Mouse (Mus musculus) hindbrain, postnatal 0 days (tissue): ENCODE results near the gene Adrb1. TPM values are rescaled to one million over a fixed set of nuclear protein-coding genes. Genes with fewer than 3 reads are reported as not detected.

Experiments used
- ATAC-seq: fragments of 200-750 bp; cut with Nextera tagmentation; 2 replicates; pipeline ENCODE4 v1.8.0; 2017; ENCODE audit warnings: mild to moderate bottlenecking, moderate TSS enrichment, moderate library complexity
- DNase-seq: peaks from one replicate; pipeline ENCODE4 v3.0.0-alpha.2; 2015; ENCODE audit warnings: low spot score
- H3K27ac ChIP-seq: fragments of 300-500 bp; sonication (generic); 2 replicates; pipeline ENCODE4 v1.5.1; 2014; ENCODE audit warnings: mild to moderate bottlenecking
- H3K27me3 ChIP-seq: fragments of 300-500 bp; sonication (generic); 2 replicates; pipeline ENCODE4 v1.6.1; 2014; ENCODE audit warnings: low read length, mixed read lengths; ENCODE audit not compliant: insufficient read depth
- H3K36me3 ChIP-seq: fragments of 300-500 bp; sonication (generic); 2 replicates; pipeline ENCODE4 v1.6.1; 2014; ENCODE audit warnings: low read length, mixed read lengths; ENCODE audit not compliant: insufficient read depth
- H3K4me1 ChIP-seq: fragments of 300-500 bp; sonication (generic); 2 replicates; pipeline ENCODE4 v1.6.1; 2014; ENCODE audit warnings: antibody characterized with exemption, low read length, mixed read lengths; ENCODE audit not compliant: insufficient read depth
- H3K4me2 ChIP-seq: fragments of 300-500 bp; sonication (generic); 2 replicates; pipeline ENCODE4 v1.6.1; 2014; ENCODE audit warnings: low read depth, mild to moderate bottlenecking, low read length, moderate library complexity, mixed read lengths
- H3K4me3 ChIP-seq: fragments of 300-500 bp; sonication (generic); 2 replicates; pipeline ENCODE4 v1.5.1; 2014; ENCODE audit warnings: low read length
- H3K9ac ChIP-seq: fragments of 300-500 bp; sonication (generic); replicated peaks from 2 replicates; pipeline ENCODE4 v1.6.1; 2014; ENCODE audit warnings: mild to moderate bottlenecking, low read length, moderate library complexity, mixed read lengths
- H3K9me3 ChIP-seq: fragments of 300-500 bp; sonication (generic); 2 replicates; pipeline ENCODE4 v1.6.1; 2016; ENCODE audit warnings: low read length, mixed read lengths
- CTCF ChIP-seq: IDR thresholded peaks from 2 replicates; pipeline ENCODE4 v1.5.1; 2016; ENCODE audit warnings: antibody characterized with exemption, control low read depth, low read depth
- WGBS: fragments of 180-500 bp; shearing (Covaris S2); extraction: QIAGEN DNeasy Blood & Tissue Kit; methylation state at CpG from one replicate; pipeline ENCODE4 v1.1.7; 2014; 5-methylcytosine and 5-hydroxymethylcytosine counted together
- polyA plus RNA-seq: library from polyadenylated mRNA; unstranded; fragments of >200 nt; fragmentation: Nextera tagmentation; extraction: Ambion mirVana; gene quantifications from 2 replicates; pipeline ENCODE4 v1.2.1, GENCODE M21; 2015
- total RNA-seq: library from RNA; depleted of rRNA; stranded (reverse); fragments of >200 nt; gene quantifications from 2 replicates; pipeline ENCODE4 v1.2.3, GENCODE M21; 2014

The Adrb1 gene
- total and polyA plus RNA-seq, 2 experiments from 2014 or later = 1.7 to 7.0 TPM

GRCm38 (mm10) chr19:56723331-56724125 is 1.5 kb downstream of the Adrb1 start:
- 2% methylated on average over 71 of the region's 71 CpGs for WGBS
- DNase-seq (peak; percentile 51), ATAC-seq (0 out of 2 replicates have a peak, but pooled peaks have one; percentile 21)
- Histone ChIP-seq H3K27me3 (peaks cover 7% of the 10 kb centered on the region), H3K27ac (no peak overlapping the region), H3K9ac (peak overlapping the region; percentile 65), H3K4me3 (peak overlapping the region; percentile 62), H3K4me2 (peak overlapping the region; percentile 89), H3K9me3 (no peaks in the 10 kb centered on the region), H3K4me1 (peaks cover 8% of the 10 kb centered on the region), H3K36me3 (no peaks in the 10 kb centered on the region)
- no peak for TF ChIP-seq CTCF

GRCm38 (mm10) chr19:56724126-56724597 is 2.2 kb downstream of the Adrb1 start:
- Histone ChIP-seq H3K4me1 (peaks cover 8% of the 10 kb centered on the region), H3K27ac (no peak overlapping the region)
- WGBS = 10% methylated on average over 13 of the region's 13 CpGs

GRCm38 (mm10) chr19:56727170-56727877 is 5.3 kb downstream of the Adrb1 start:
- Histone ChIP-seq H3K27me3 (peaks cover 7% of the 10 kb centered on the region), H3K4me3 (no peak overlapping the region), H3K9me3 (no peaks in the 10 kb centered on the region), H3K4me1 (peaks cover 4% of the 10 kb centered on the region), H3K27ac (no peak overlapping the region), H3K4me2 (peak overlapping the region; percentile 38), H3K36me3 (no peaks in the 10 kb centered on the region), H3K9ac (no peak overlapping the region)
- DNase-seq (peak; percentile 75), ATAC-seq (no peak; the same call in 1 of the 2 replicates)
- 45% methylated on average over 14 of the region's 14 CpGs for WGBS
- TF ChIP-seq CTCF = no peak

More at GRCm38 (mm10) chr19:56724126-56724597, 2.2 kb downstream of the Adrb1 start:
- Histone ChIP-seq H3K27me3 (peaks cover 7% of the 10 kb centered on the region), H3K9ac (peak overlapping the region; percentile 65; the same call in 1 of the 2 replicates), H3K9me3 (no peaks in the 10 kb centered on the region), H3K4me3 (peak overlapping the region; percentile 62), H3K4me2 (peak overlapping the region; percentile 89), H3K36me3 (no peaks in the 10 kb centered on the region)
- ATAC-seq = no peak
- no peak for TF ChIP-seq CTCF
- no peak for DNase-seq

GRCm38 (mm10) chr19:56734033-56734572 is 12.1 kb downstream of the Adrb1 start:
- H3K4me2 ChIP-seq = no peak overlapping the region
- DNase-seq (no peak), ATAC-seq (no peak)
- H3K27me3 ChIP-seq = no peaks in the 10 kb centered on the region
- 68% methylated on average over 7 of the region's 7 CpGs for whole genome bisulfite sequencing
- H3K27ac ChIP-seq = no peak overlapping the region
- H3K4me3 ChIP-seq = no peak overlapping the region
- TF ChIP-seq CTCF = peak; percentile 47; the same call in 1 of the 2 replicates
- H3K9me3 ChIP-seq = no peaks in the 10 kb centered on the region
- no peak overlapping the region for H3K9ac ChIP-seq
- no peaks in the 10 kb centered on the region for H3K36me3 ChIP-seq
- H3K4me1 ChIP-seq = no peaks in the 10 kb centered on the region

GRCm38 (mm10) chr19:56735747-56736146 is 13.7 kb downstream of the Adrb1 start:
- WGBS = 61% methylated on average over 4 of the region's 4 CpGs

GRCm38 (mm10) chr19:56736287-56736686 is 14.3 kb downstream of the Adrb1 start:
- no peaks in the 10 kb centered on the region for H3K9me3 ChIP-seq
- H3K9ac ChIP-seq = no peak overlapping the region
- DNase-seq (no peak), ATAC-seq (no peak)
- no peaks in the 10 kb centered on the region for H3K36me3 ChIP-seq
- WGBS = 67% methylated on average over 5 of the region's 5 CpGs
- H3K4me2 ChIP-seq = no peak overlapping the region
- no peaks in the 10 kb centered on the region for H3K27me3 ChIP-seq
- H3K4me3 ChIP-seq = no peak overlapping the region
- H3K27ac ChIP-seq = no peak overlapping the region
- no peaks in the 10 kb centered on the region for H3K4me1 ChIP-seq
- no peak for TF ChIP-seq CTCF

More at GRCm38 (mm10) chr19:56735747-56736146, 13.7 kb downstream of the Adrb1 start:
- Histone ChIP-seq H3K4me3 (no peak overlapping the region), H3K27ac (no peak overlapping the region), H3K9ac (no peak overlapping the region), H3K27me3 (no peaks in the 10 kb centered on the region), H3K4me1 (no peaks in the 10 kb centered on the region), H3K9me3 (no peaks in the 10 kb centered on the region), H3K36me3 (no peaks in the 10 kb centered on the region), H3K4me2 (no peak overlapping the region)
- TF ChIP-seq CTCF = no peak
- DNase-seq (no peak), ATAC-seq (no peak)
